Comparison of ENCODE assay signal across 9 mouse cellular contexts in genomic region chr7:62376510-62377304, GRCm38 (mm10). TPM values are rescaled to one million over a fixed set of nuclear protein-coding genes. Genes with fewer than 3 reads are reported as not detected.
DNase-seq lines count a peak whose midpoint lies in the region; ATAC-seq and TF ChIP-seq lines count a peak whose summit lies in the region.
"Had no signal": no experiment of that assay in that cellular context is flagged by ENCODE, and none has a peak within 500 bp of the region (broad histone marks: within the 10 kb centered on the region; RNA-seq: fewer than 3 reads in every experiment).

Magel2 (plus strand) TSS chr7:62377010.

- TF ChIP-seq POLR2A in thymus, adult 2 months (IDR thresholded peaks at IDR 0.05; ENCODE audit: control insufficient read depth, extremely low read depth, insufficient read depth, low read length, poor library complexity) = no peak

- peak; percentile 14 for DNase-seq in gastrocnemius, postnatal 14 days
- no peak for DNase-seq in gastrocnemius, adult 18-20 months (ENCODE audit: low spot score)
- peak; percentile 77 for DNase-seq in embryo, embryonic 10.5 days (ENCODE audit: low spot score)
- DNase-seq in midbrain, postnatal 0 days (ENCODE audit: low spot score) = peak; percentile 83
- no peak for DNase-seq in spleen, postnatal 4 days (ENCODE audit: low spot score in 2 of 2)
- no peak for DNase-seq in thymus, adult 2 months

- peak within 1 kb of the TSS; percentile 59 for H3K4me2 ChIP-seq in hindbrain, embryonic 16.5 days (ENCODE audit: low read length)
- peak within 1 kb of the TSS; percentile 48 for H3K4me2 ChIP-seq in midbrain, postnatal 0 days (ENCODE audit: low read depth, low read length, poor library complexity, severe bottlenecking)

- peak within 1 kb of the TSS; percentile 79 for H3K4me3 ChIP-seq in E14TG2a.4 (replicated peaks; ENCODE audit: low read length)
- H3K4me3 ChIP-seq in hindbrain, embryonic 16.5 days (ENCODE audit: low read length) = peak within 1 kb of the TSS; percentile 60
- peak within 1 kb of the TSS; percentile 59 for H3K4me3 ChIP-seq in midbrain, postnatal 0 days (ENCODE audit: low read depth, low read length)
- no peak within 1 kb of the TSS for H3K4me3 ChIP-seq in thymus, adult 2 months (ENCODE audit: control insufficient read depth, insufficient read depth, low read length)

- H3K4me1 ChIP-seq in E14TG2a.4 (replicated peaks; ENCODE audit: low read depth, low read length) = peaks cover 23% of the 10 kb centered on the region
- H3K4me1 ChIP-seq in hindbrain, embryonic 16.5 days (ENCODE audit: control insufficient read depth, insufficient read depth, low read depth, low read length) = peaks cover 4% of the 10 kb centered on the region; the same call in 1 of the 2 replicates
- no peaks in the 10 kb centered on the region for H3K4me1 ChIP-seq in midbrain, postnatal 0 days (ENCODE audit: insufficient read depth, low read length)
- no peaks in the 10 kb centered on the region for H3K4me1 ChIP-seq in thymus, adult 2 months (replicated peaks; ENCODE audit: control insufficient read depth, insufficient read depth, low read length)

- H3K9ac ChIP-seq in hindbrain, embryonic 16.5 days (ENCODE audit: low read depth, low read length) = peak within 1 kb of the TSS; percentile 77
- peak within 1 kb of the TSS; percentile 72 for H3K9ac ChIP-seq in midbrain, postnatal 0 days (replicated peaks; ENCODE audit: low read length, poor library complexity, severe bottlenecking)

- peaks cover 60% of the 10 kb centered on the region for H3K27me3 ChIP-seq in E14TG2a.4 (ENCODE audit: insufficient read depth, low read length)
- no peaks in the 10 kb centered on the region for H3K27me3 ChIP-seq in hindbrain, embryonic 16.5 days (replicated peaks; ENCODE audit: control insufficient read depth, insufficient read depth, low read length)
- no peaks in the 10 kb centered on the region for H3K27me3 ChIP-seq in midbrain, postnatal 0 days (ENCODE audit: insufficient read depth, low read length)
- H3K27me3 ChIP-seq in thymus, adult 2 months (ENCODE audit: control insufficient read depth, insufficient read depth, low read length) = no peaks in the 10 kb centered on the region

- WGBS in hindbrain, embryonic 16.5 days = 24% methylated on average over 30 of the region's 31 CpGs
- 26% methylated on average over 31 of the region's 31 CpGs for WGBS in midbrain, postnatal 0 days
- 26% methylated on average over 31 of the region's 31 CpGs for WGBS in thymus, adult 2 months

- TF ChIP-seq CTCF in E14TG2a.4 (conservative IDR thresholded peaks at IDR 0.05; ENCODE audit: low read length) = no peak
- no peak for TF ChIP-seq CTCF in midbrain, postnatal 0 days (IDR thresholded peaks at IDR 0.05)
- TF ChIP-seq CTCF in thymus, adult 2 months (IDR thresholded peaks at IDR 0.05; ENCODE audit: borderline replicate concordance, control insufficient read depth, extremely low read depth, insufficient read depth, low read length, poor library complexity) = no peak

- no peaks in the 10 kb centered on the region for H3K36me3 ChIP-seq in E14TG2a.4 (ENCODE audit: insufficient read depth, low read length)
- no peaks in the 10 kb centered on the region for H3K36me3 ChIP-seq in hindbrain, embryonic 16.5 days (ENCODE audit: control insufficient read depth, insufficient read depth, low read length)
- no peaks in the 10 kb centered on the region for H3K36me3 ChIP-seq in midbrain, postnatal 0 days (ENCODE audit: insufficient read depth, low read length)
- H3K36me3 ChIP-seq in thymus, adult 2 months (ENCODE audit: control insufficient read depth, insufficient read depth, low read length) = no peaks in the 10 kb centered on the region

- peak within 1 kb of the TSS; percentile 82 for H3K27ac ChIP-seq in hindbrain, embryonic 16.5 days (ENCODE audit: low read depth, low read length)
- H3K27ac ChIP-seq in midbrain, postnatal 0 days (ENCODE audit: low read depth, low read length) = peak within 1 kb of the TSS; percentile 77
- H3K27ac ChIP-seq in thymus, adult 2 months (ENCODE audit: control insufficient read depth, insufficient read depth, low read length) = no peak within 1 kb of the TSS

- peak; percentile 98 for ATAC-seq in hindbrain, embryonic 16.5 days
- peak; percentile 93 for ATAC-seq in midbrain, postnatal 0 days (ENCODE audit: low FRiP score)

- no peaks in the 10 kb centered on the region for H3K9me3 ChIP-seq in E14TG2a.4 (ENCODE audit: low read length)
- peaks cover 19% of the 10 kb centered on the region for H3K9me3 ChIP-seq in hindbrain, embryonic 16.5 days (ENCODE audit: control insufficient read depth, low read length)
- 0 out of 2 replicates have a peak, but pooled peaks cover 5% of the 10 kb centered on the region for H3K9me3 ChIP-seq in midbrain, postnatal 0 days (ENCODE audit: low read length)

- intact Hi-C loops in gastrocnemius, postnatal 14 days (cut with DNase I; ENCODE audit: low total_unique reads) = no loop called here

RNA-seq across cellular contexts. Expression of gene Magel2, which starts in this region (rescaled TPM):
- total RNA-seq in gastrocnemius, postnatal 14 days (2021) = under 1 TPM; 0.21 to 0.47 TPM
- total RNA-seq in gastrocnemius, adult 18-20 months (2021) = not detected
- 13.7 and 18.9 TPM in 2 replicates for polyA plus RNA-seq in hindbrain, embryonic 16.5 days (2015; fragmentation: Nextera tagmentation; extraction: Ambion mirVana)
- 22.1 and 26.5 TPM in 2 replicates for total RNA-seq in midbrain, postnatal 0 days (2014; rRNA removed)
- polyA plus RNA-seq in midbrain, postnatal 0 days (2015; fragmentation: Nextera tagmentation; extraction: Ambion mirVana) = 19.3 and 25.4 TPM in 2 replicates
- polyA plus RNA-seq in thymus, adult 2 months (2012; rRNA removed) = 0.23 and 0.27 TPM in 2 replicates
- polyA plus RNA-seq: gonadal fat pad, adult 2 months had no signal

Comparison
In these comparisons a context has a peak if more than half of its experiments do, and no peak if none do; other contexts are left out.
1. RNA of gene Magel2 (total RNA-seq): 22.1 to 26.5 TPM in midbrain, postnatal 0 days; 0.21 to 0.47 TPM in gastrocnemius, postnatal 14 days and not detected in gastrocnemius, adult 18-20 months; every median in the first group is over 10 times any median in the second.
2. RNA of gene Magel2 (polyA plus RNA-seq): 19.3 to 25.4 TPM in midbrain, postnatal 0 days and 13.7 to 18.9 TPM in hindbrain, embryonic 16.5 days; 0.23 to 0.27 TPM in thymus, adult 2 months; every median in the first group is over 10 times any median in the second.
3. Peak in DNase-seq in gastrocnemius, postnatal 14 days; RNA of the gene not detected or under 1 TPM.
4. DNase-seq: peak in embryo, embryonic 10.5 days (single experiment) and midbrain, postnatal 0 days (single experiment); none in gastrocnemius, adult 18-20 months (single experiment), spleen, postnatal 4 days (0 of 2) and thymus, adult 2 months (single experiment).